8 mouse cellular contexts compared by ENCODE assay signal in the genomic region with DNA sequence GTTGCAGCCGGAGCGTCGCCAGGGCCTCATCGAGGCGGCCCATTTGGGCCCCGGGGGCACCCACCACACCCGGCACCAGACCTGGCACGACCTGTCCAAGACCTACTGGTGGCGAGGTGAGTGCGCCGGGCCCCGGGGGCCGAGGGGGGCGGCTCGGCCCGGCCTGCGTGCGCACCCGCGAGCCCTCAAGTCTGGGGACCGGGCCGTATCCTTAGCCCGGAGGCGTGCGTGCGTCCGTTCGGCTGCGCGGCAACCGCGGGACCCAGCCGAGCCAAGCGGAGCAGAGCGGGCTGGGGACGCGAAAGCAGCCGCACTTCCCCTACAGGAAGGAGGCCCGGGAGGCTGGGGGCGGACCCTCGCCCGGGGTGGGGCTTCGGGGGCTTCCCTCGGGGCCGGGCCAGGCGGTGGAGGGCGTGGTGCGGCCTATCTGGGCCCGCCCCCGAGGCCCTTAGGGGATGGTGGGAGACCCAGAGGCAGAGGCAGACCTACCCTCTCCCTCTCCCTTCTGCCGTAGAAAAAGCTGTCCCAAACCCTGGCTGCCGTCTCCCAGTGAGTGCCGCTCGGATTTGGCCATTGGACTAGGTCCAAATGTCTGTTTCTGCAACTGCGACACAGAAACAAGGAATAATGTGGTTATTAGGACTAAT. TPM values are rescaled to one million over a fixed set of nuclear protein-coding genes. Genes with fewer than 3 reads are reported as not detected.
DNase-seq lines count a peak whose midpoint lies in the region; ATAC-seq lines count a peak whose summit lies in the region.

No protein-coding gene starts in this region.

- WGBS in hindbrain, embryonic 15.5 days = under 1% methylated on average over 54 of the region's 55 CpGs

- H3K27ac ChIP-seq in hindbrain, embryonic 15.5 days (replicated peaks) = peak overlapping the region; percentile 88

- peak overlapping the region; percentile 91 for H3K9ac ChIP-seq in hindbrain, embryonic 15.5 days

- H3K9me3 ChIP-seq in hindbrain, embryonic 15.5 days = no peaks in the 10 kb centered on the region

- peak overlapping the region; percentile 87 for H3K4me3 ChIP-seq in hindbrain, embryonic 15.5 days

- peak; percentile 92 for DNase-seq in T-cell, adult 2 months (ENCODE audit: low spot score)
- peak; percentile 72 to 84 for DNase-seq in cerebellum, postnatal 25 days
- DNase-seq in frontal cortex, postnatal 36 days (ENCODE audit: low spot score in 2 of 2) = peak; percentile 71 to 79
- peak; percentile 74 to 83 for DNase-seq in left cerebral cortex, adult 18-20 months (ENCODE audit: low spot score in 2 of 2)
- DNase-seq in lung, postnatal 4 days = peak; percentile 94 to 96
- peak; percentile 72 for DNase-seq in retina, postnatal 7 days (ENCODE audit: low read depth, low spot score)
- peak; percentile 87 for DNase-seq in urinary bladder, adult 2 months (ENCODE audit: low spot score)

- H3K27me3 ChIP-seq in hindbrain, embryonic 15.5 days = no peaks in the 10 kb centered on the region

- H3K36me3 ChIP-seq in hindbrain, embryonic 15.5 days = peaks cover 33% of the 10 kb centered on the region

- peak overlapping the region; percentile 89 for H3K4me2 ChIP-seq in hindbrain, embryonic 15.5 days

- peaks cover 30% of the 10 kb centered on the region for H3K4me1 ChIP-seq in hindbrain, embryonic 15.5 days (replicated peaks)

- ATAC-seq in hindbrain, embryonic 15.5 days (ENCODE audit: low FRiP score, low read depth) = peak; percentile 68

RNA-seq across cellular contexts. Expression of a gene that starts 0.7 kb away (rescaled TPM):
- 22.1 and 23.3 TPM in 2 replicates for polyA plus RNA-seq in hindbrain, embryonic 15.5 days (2015; fragmentation: Nextera tagmentation; extraction: Ambion mirVana)
- 10 to 100 TPM; 54.9 to 57.5 TPM for total RNA-seq in left cerebral cortex, adult 18-20 months (2021)
- 11.7 and 11.8 TPM in 2 replicates for polyA plus RNA-seq in urinary bladder, adult 2 months (2012; rRNA removed)

RNA-seq across cellular contexts. Expression of a gene that starts 8.3 kb away (rescaled TPM):
- polyA plus RNA-seq in hindbrain, embryonic 15.5 days (2015; fragmentation: Nextera tagmentation; extraction: Ambion mirVana) = 454 and 488 TPM in 2 replicates
- 100 to 1,000 TPM; 406 to 439 TPM for total RNA-seq in left cerebral cortex, adult 18-20 months (2021)
- 872 and 875 TPM in 2 replicates for polyA plus RNA-seq in urinary bladder, adult 2 months (2012; rRNA removed)

RNA-seq across cellular contexts. Expression of a gene that starts 39.7 kb away (rescaled TPM):
- polyA plus RNA-seq in hindbrain, embryonic 15.5 days (2015; fragmentation: Nextera tagmentation; extraction: Ambion mirVana) = 11.7 and 12.2 TPM in 2 replicates
- total RNA-seq in left cerebral cortex, adult 18-20 months (2021) = 10 to 100 TPM; 13.4 TPM
- polyA plus RNA-seq in urinary bladder, adult 2 months (2012; rRNA removed) = 3.0 and 3.7 TPM in 2 replicates

RNA-seq across cellular contexts. Expression of a gene that starts 55.2 kb away (rescaled TPM):
- polyA plus RNA-seq in hindbrain, embryonic 15.5 days (2015; fragmentation: Nextera tagmentation; extraction: Ambion mirVana) = 193 and 199 TPM in 2 replicates
- 100 to 1,000 TPM; 176 to 188 TPM for total RNA-seq in left cerebral cortex, adult 18-20 months (2021)
- polyA plus RNA-seq in urinary bladder, adult 2 months (2012; rRNA removed) = 79.2 and 94.9 TPM in 2 replicates

Comparison
In these comparisons a context has a peak if more than half of its experiments do, and no peak if none do; other contexts are left out.
1. Peak in every context shown above with its lines: DNase-seq, ATAC-seq, H3K4me3 ChIP-seq and H3K27ac ChIP-seq.